Mouse (Mus musculus): ENCODE data around the gene Wdr61.
A peak's percentile ranks its signal among the peaks of the same experiment; 100 is the strongest.
"Not testable (repeated sequence)": the region's sequence is repeated elsewhere in the genome, so short reads cannot be mapped to it uniquely, and the experiment has no call there.

Gene Wdr61

DNA sequence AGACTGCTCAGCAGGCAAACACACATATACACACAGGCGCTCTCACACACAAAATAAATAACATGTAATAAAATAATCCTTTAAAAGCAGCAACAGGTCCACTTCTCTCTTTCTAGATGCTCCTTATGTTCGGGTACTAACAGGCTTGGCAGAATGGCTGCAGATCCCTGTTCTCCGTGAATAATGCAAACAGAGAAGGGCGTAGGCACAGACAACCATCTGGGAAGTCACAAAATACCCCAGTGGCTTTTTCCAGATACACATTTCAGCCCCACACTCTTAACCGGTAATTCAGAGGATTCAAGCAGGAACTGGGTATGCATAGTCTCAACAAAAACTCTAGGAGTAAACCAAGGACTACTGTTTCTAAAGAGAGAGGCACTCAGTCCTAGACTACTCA is 8.0 kb downstream of the Wdr61 start:
- no peak for DNase-seq

- no peak for DNase-seq
These were observed 11.7 kb downstream of the Wdr61 start for GRCm38 (mm10) chr9:54722596-54722995.

DNA sequence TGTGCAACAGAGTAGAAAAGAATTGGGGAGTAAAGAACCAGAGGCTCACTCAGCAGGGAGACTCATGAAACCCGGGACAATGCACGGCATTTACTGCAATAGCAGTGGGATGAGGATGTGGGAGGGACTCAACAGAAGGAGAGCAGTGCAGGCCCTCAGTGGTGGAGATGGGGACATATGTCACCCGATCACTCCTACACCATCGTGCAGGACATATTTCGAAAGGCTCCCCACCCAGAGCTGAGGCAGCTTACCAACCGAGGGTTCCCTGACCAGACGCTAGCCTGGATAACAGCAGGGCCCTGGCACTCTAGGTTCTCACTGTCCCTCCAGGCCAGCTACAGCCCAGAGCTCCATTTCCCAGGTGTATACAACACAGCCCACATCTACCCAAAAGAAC is 12.2 kb downstream of the Wdr61 start:
- DNase-seq = no peak

- DNase-seq = no peak
These were observed 16.8 kb downstream of the Wdr61 start for GRCm38 (mm10) chr9:54717527-54717926.

DNA sequence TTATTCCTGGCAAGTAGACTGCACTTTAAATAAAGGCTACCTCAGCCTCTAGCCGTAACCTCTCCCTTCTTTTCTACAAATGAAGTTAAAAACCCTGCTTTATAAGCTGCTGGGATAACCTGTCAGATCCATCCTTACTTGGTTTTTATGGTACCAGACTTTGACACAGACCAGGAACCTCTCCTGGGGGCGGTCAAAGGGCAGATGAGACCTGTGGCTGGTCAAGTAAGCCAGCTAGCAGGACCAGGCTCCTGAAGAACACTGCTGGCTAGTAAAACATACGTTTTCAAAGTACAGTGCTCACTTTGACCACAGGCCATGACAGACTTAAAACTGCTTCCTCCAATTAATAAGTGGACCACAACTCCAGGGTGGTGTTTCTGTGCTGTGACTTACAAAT is 18.5 kb downstream of the Wdr61 start:
- no peak for DNase-seq

GRCm38 (mm10) chr9:54708085-54708484 is 26.2 kb downstream of the Wdr61 start:
- no peak for DNase-seq

- DNase-seq = peak; percentile 36
These were observed 26.9 kb downstream of the Wdr61 start for GRCm38 (mm10) chr9:54707288-54707999.

- no peak for DNase-seq
These were observed 28.8 kb downstream of the Wdr61 start for GRCm38 (mm10) chr9:54705561-54705960.

- DNase-seq = no peak
These were observed 30.0 kb downstream of the Wdr61 start for GRCm38 (mm10) chr9:54704361-54704760.

- no peak for DNase-seq
These were observed 31.7 kb downstream of the Wdr61 start for GRCm38 (mm10) chr9:54702581-54702980.

DNA sequence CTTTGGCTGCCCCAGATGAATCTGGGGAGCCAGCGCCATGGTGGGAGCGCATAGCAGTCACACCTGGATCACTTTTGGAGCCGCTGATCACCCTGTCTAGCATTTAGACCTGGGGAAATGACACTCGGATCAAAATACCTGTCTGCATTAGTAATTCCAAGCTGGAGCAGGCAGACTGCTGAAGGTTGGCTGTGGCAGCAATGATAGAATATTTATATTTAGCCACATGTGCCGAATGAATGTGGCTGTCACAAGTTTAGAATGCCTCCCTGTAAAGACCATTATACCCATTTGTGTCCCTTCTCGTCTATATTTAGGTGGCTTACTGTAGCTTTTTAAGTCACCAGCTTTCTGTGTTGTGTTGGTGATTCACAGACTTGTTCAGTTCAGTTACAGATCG is 33.6 kb downstream of the Wdr61 start:
- DNase-seq = no peak

- DNase-seq = no peak
These were observed 34.2 kb downstream of the Wdr61 start for GRCm38 (mm10) chr9:54700174-54700475.

DNA sequence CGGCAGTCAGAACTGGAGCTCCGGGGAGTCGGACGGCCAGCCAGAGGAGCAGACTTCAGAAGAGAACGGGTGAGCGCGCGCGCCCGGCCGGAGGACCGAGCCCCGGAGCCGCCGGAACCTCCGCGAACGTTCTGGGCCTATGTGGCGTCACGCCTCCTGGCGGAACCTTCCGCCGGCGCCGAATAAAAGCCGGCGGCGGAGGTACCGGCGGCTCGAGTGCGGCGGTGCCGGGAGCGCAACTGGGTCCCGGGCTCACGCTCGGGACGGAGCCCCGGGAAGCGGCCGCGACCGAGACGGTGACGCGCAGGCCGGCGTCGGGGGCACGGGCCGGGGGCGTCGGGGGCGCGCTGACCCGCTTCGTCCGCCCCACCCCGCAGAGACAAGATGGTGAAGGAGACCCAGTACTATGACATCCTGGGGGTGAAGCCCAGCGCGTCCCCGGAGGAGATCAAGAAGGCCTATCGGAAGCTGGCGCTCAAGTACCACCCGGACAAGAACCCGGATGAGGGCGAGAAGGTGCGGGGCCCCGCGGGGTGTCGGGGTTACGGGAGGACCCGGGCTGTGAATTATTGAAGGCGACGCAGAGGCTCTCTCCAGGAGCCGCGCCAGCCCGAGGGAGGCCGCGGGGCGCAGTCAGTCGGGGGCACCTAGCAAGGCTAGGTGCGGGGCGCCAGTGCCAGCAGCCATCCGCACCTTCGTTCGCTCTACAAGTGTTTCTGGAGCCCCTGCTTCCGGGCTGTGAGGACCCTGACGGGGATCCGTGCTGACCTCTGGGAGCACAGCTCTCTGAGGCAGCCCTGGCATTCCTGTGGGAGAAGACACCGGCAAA is 34.8 kb downstream of the Wdr61 start:
- peak; percentile 83 to 86 for DNase-seq

- no peak for DNase-seq
These were observed 35.3 kb downstream of the Wdr61 start for GRCm38 (mm10) chr9:54699087-54699344.

DNA sequence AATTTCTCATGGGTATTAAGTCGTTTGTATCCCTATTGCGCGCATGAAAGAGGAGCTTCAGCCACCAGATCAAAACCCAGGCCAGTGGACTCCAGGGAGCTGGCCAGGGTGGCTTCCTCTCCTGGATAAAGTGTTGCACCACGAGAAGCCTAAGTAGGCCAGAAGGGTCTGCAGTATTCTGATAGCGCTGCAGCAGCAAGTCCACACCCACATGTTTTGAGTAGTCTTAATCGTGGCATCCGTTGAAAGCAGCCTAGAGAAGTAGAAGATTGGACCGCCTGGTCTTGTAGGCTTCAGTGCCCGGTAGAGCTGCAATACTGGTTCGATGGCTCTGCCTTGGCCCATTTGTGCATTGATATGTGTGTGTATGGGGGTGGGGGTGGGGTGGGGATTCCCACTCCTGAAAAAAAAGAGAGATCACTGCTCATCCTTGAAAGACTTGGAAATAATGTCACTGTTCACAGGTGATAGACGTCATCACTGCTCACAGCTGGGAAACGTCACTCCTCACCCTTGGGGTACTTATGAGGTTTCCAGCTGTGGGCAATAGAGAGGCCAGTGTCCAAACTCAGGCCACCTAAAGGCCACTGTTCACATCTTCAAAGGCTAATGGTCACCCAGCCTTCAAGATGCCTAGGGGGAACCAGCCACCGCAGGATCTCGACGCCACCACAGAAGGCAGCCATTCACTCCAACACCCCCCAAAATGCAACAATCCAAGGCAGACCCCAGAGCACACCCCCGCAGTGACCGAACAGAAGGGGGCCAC is 35.8 kb downstream of the Wdr61 start, which contains the start of gene Dnaja4:
Gene Dnaja4 (plus strand): TSS at position 556 of the 769 bp plus-strand sequence.
- no peak for DNase-seq

GRCm38 (mm10) chr9:54691241-54691805 is 43.0 kb downstream of the Wdr61 start:
- DNase-seq = peak; percentile 32 to 35

GRCm38 (mm10) chr9:54690697-54691096 is 43.6 kb downstream of the Wdr61 start:
- DNase-seq = not testable (repeated sequence)

- no peak for DNase-seq
These were observed 44.9 kb downstream of the Wdr61 start for GRCm38 (mm10) chr9:54689446-54689845.

DNA sequence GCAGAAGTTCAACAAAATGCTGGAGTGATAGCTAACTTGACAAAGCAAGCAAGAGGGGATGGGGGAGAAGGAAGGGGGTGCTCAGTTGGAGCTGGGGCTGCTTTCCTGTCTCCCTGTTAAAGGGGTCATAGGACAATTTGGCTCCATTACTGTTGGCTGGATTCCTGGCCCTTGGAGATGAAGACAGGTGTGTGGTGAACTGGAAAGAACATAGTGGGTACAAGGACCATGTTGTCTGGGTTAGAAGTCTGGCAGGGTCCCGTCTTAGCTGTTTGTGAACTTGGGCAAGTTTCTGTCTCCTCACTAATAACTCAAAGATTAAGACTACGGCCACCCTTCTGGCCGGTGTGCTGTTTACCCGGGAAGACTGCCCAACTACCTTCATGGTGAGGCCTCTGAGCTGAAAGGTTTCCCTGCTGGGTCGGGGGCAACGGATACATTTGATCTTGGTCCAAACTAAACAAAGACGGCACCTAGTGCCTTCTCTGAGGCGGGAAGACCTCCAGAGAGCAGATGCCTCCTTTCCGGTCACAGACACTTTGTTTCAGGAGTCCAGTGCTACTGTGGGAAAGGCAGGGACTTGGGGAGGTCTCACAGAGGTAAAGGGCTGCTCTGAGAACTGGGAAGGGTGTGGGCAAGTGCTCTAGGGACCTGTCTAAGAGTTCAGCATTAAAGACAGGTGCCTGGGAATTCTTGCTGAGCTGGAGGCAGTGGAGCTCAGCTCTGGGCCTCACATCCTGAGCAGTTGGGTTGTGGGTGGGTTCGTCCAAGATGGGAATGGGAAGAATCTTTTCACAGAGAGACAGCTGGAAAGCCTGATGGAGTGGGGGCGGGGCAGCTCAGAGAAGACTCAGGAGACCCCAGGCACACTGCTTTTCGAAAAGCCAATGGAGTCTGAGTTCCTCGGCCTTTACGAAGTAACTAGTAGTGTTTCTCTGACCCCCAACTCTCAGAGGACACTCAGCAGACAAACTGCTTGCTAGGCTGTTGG is 46.8 kb downstream of the Wdr61 start:
- no peak for DNase-seq

DNA sequence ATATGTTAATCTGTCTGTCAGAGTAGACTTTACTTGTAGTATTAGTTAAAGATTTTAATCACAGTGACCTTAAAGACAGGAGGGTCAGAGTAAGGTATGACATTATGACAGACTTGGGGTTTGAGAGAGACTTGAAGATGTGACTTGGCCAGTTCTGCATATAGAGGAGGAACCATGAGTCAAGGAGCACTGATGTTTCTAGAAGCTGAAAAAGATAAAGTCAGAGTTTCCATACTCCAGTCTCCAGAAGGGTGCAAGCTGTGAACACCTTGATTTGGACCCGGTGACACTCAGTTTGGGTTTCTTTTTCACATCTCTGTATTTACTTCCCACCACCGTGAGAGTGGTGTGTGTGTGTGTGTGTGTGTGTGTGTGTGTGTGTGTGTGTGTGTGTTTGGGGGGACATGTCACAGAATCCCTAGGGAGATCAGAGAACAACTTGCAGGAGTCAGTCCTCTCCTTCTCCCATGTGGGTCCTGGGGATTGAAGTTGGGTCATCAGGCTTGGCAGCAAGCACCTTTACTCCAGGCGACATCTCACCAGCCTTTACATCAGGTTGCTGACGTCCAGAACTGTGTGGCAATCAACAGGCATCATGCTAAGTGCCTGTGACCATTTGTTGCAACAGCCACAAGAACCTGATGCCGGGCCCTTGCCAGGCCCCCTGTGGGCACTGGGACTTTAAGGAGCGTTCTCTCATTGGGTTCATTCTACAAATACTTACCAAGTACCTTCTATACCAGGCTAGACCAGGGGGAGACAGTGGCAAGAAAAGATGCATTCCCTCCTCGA is 50.3 kb downstream of the Wdr61 start:
- DNase-seq = no peak

GRCm38 (mm10) chr9:54682846-54683245 is 51.5 kb downstream of the Wdr61 start:
- peak; percentile 82 to 87 for DNase-seq

Measured in cerebellum, postnatal 14 days (tissue).